Mouse (Mus musculus) MEL (cell line): ENCODE measurements around the gene Rpl26. TPM values are rescaled to one million over a fixed set of nuclear protein-coding genes. Genes with fewer than 3 reads are reported as not detected.
A peak's percentile ranks its signal among the peaks of the same experiment; 100 is the strongest.

Source experiments
- DNase-seq: peaks from one replicate; pipeline ENCODE4 v3.0.0; 2011; ENCODE audit warnings: low read depth, low spot score
- H3K27ac ChIP-seq: 2 replicates; pipeline ENCODE4 v1.5.1; 2012; ENCODE audit warnings: low read depth, mild to moderate bottlenecking, control low read depth, low read length, moderate library complexity; ENCODE audit not compliant: control insufficient read depth
- H3K27me3 ChIP-seq, 2 experiments: fragments of 150-350 bp in 1 of 2; sonication (generic) in 1 of 2; 2 replicates each; pipeline ENCODE4 v1.6.1; 2012; ENCODE audit warnings: low read length in 2 of 2, mild to moderate bottlenecking in 2 of 2, improper control_type of control experiment in 1 of 2, moderate library complexity in 1 of 2; ENCODE audit not compliant: insufficient read depth in 2 of 2, control insufficient read depth in 1 of 2
- H3K36me3 ChIP-seq, 2 experiments: 2 replicates each; pipeline ENCODE4 v1.6.1; 2012 to 2014; ENCODE audit warnings: low read length in 2 of 2, improper control_type of control experiment in 1 of 2, inconsistent platforms in 1 of 2, mild to moderate bottlenecking in 1 of 2; ENCODE audit not compliant: insufficient read depth in 2 of 2, control insufficient read depth in 1 of 2
- H3K4me1 ChIP-seq, 2 experiments: fragments of 150-350 bp in 1 of 2; sonication (generic) in 1 of 2; 2 replicates each; pipeline ENCODE4 v1.6.1; 2012; ENCODE audit warnings: low read length in 2 of 2, improper control_type of control experiment in 1 of 2, mild to moderate bottlenecking in 1 of 2; ENCODE audit not compliant: insufficient read depth in 2 of 2, control insufficient read depth in 1 of 2
- H3K4me3 ChIP-seq, 2 experiments: fragments of 150-350 bp in 1 of 2; sonication (generic) in 1 of 2; 2 replicates each; pipeline ENCODE4 v1.5.1; 2012; ENCODE audit warnings: low read depth in 2 of 2, low read length in 2 of 2, mild to moderate bottlenecking in 2 of 2, moderate library complexity in 2 of 2, control low read depth in 1 of 2, improper control_type of control experiment in 1 of 2; ENCODE audit not compliant: control insufficient read depth in 1 of 2, insufficient read depth in 1 of 2
- H3K79me2 ChIP-seq: 2 replicates; pipeline ENCODE4 v1.6.1; 2012; ENCODE audit warnings: mild to moderate bottlenecking, low read length, moderate library complexity; ENCODE audit not compliant: control insufficient read depth, poor library complexity, insufficient read depth
- H3K9ac ChIP-seq: 2 replicates; pipeline ENCODE4 v1.6.1; 2012; ENCODE audit warnings: low read depth, mild to moderate bottlenecking, control low read depth, low read length, moderate library complexity; ENCODE audit not compliant: control insufficient read depth, poor library complexity, severe bottlenecking
- H3K9me3 ChIP-seq: fragments of 150-350 bp; sonication (generic); replicated peaks from 2 replicates; pipeline ENCODE4 v1.6.1; 2012; ENCODE audit warnings: mild to moderate bottlenecking, low read length, improper control_type of control experiment, moderate library complexity; ENCODE audit not compliant: insufficient read depth
- BHLHE40 ChIP-seq: IDR thresholded peaks from 2 replicates; pipeline ENCODE4 v1.6.1; 2012; ENCODE audit warnings: low read depth, mild to moderate bottlenecking, inconsistent platforms, low read length, improper control_type of control experiment, borderline replicate concordance
- CHD1 ChIP-seq: IDR thresholded peaks from 2 replicates; pipeline ENCODE4 v1.6.1; 2012; ENCODE audit warnings: low read depth, mild to moderate bottlenecking, inconsistent platforms, low read length, improper control_type of control experiment
- CHD2 ChIP-seq: IDR thresholded peaks from 2 replicates; pipeline ENCODE4 v1.6.1; 2011; ENCODE audit warnings: low read length, improper control_type of control experiment
- CTCF ChIP-seq, 3 experiments: IDR thresholded peaks in 2 of 3; conservative IDR thresholded peaks in 1 of 3; 2 replicates each; pipeline ENCODE4 v1.5.1; 2011 to 2012; ENCODE audit warnings: low read length in 3 of 3, low read depth in 2 of 3, mild to moderate bottlenecking in 2 of 3, improper control_type of control experiment in 1 of 3, inconsistent platforms in 1 of 3, mixed read lengths in 1 of 3, moderate library complexity in 1 of 3; ENCODE audit not compliant: control insufficient read depth in 1 of 3, insufficient read depth in 1 of 3, poor library complexity in 1 of 3, severe bottlenecking in 1 of 3
- ELF1 ChIP-seq: IDR thresholded peaks from 2 replicates; pipeline ENCODE4 v1.6.1; 2014; ENCODE audit warnings: low read depth, mild to moderate bottlenecking, inconsistent platforms, low read length, improper control_type of control experiment, moderate library complexity
- EP300 ChIP-seq, 2 experiments: IDR thresholded peaks; 2 replicates each; pipeline ENCODE4 v1.6.1; 2011; ENCODE audit warnings: improper control_type of control experiment in 2 of 2, low read length in 2 of 2, low read depth in 1 of 2, mild to moderate bottlenecking in 1 of 2
- ETS1 ChIP-seq: IDR thresholded peaks from 2 replicates; pipeline ENCODE4 v1.6.1; 2012; ENCODE audit warnings: low read depth, mild to moderate bottlenecking, inconsistent platforms, low read length, improper control_type of control experiment, moderate library complexity
- GABPA ChIP-seq: IDR thresholded peaks from 2 replicates; pipeline ENCODE4 v1.6.1; 2012; ENCODE audit warnings: low read depth, mild to moderate bottlenecking, inconsistent platforms, low read length, improper control_type of control experiment, moderate library complexity
- GATA1 ChIP-seq: IDR thresholded peaks from 2 replicates; pipeline ENCODE4 v1.6.1; 2011; ENCODE audit warnings: low read depth, low read length, improper control_type of control experiment
- HCFC1 ChIP-seq: IDR thresholded peaks from 2 replicates; pipeline ENCODE4 v1.6.1; 2012; ENCODE audit warnings: low read depth, mild to moderate bottlenecking, inconsistent platforms, low read length, improper control_type of control experiment, moderate library complexity
- JUND ChIP-seq: IDR thresholded peaks from 2 replicates; pipeline ENCODE4 v1.6.1; 2011; ENCODE audit warnings: low read depth, mild to moderate bottlenecking, improper control_type of control experiment, low read length
- KAT2A ChIP-seq: conservative IDR thresholded peaks from 2 replicates; pipeline ENCODE4 v1.6.1; 2012; ENCODE audit warnings: low read depth, low read length, improper control_type of control experiment, inconsistent platforms
- MAFK ChIP-seq: IDR thresholded peaks from 2 replicates; pipeline ENCODE4 v1.6.1; 2011; ENCODE audit warnings: low read depth, mild to moderate bottlenecking, low read length, improper control_type of control experiment, borderline replicate concordance
- MAX ChIP-seq: IDR thresholded peaks from 2 replicates; pipeline ENCODE4 v1.6.1; 2011; ENCODE audit warnings: low read length, improper control_type of control experiment
- MEF2A ChIP-seq: IDR thresholded peaks from 2 replicates; pipeline ENCODE4 v1.6.1; 2014; ENCODE audit warnings: low read depth, mild to moderate bottlenecking, inconsistent platforms, low read length, improper control_type of control experiment; ENCODE audit not compliant: poor library complexity, insufficient replicate concordance, severe bottlenecking; ENCODE audit errors: extremely low read depth
- MXI1 ChIP-seq: IDR thresholded peaks from 2 replicates; pipeline ENCODE4 v1.6.1; 2011; ENCODE audit warnings: mild to moderate bottlenecking, low read depth, low read length, improper control_type of control experiment
- MYB ChIP-seq: IDR thresholded peaks from 2 replicates; pipeline ENCODE4 v1.6.1; 2011; ENCODE audit warnings: mild to moderate bottlenecking, low read depth, low read length, improper control_type of control experiment
- MYC ChIP-seq: IDR thresholded peaks from 2 replicates; pipeline ENCODE4 v1.6.1; 2011; ENCODE audit warnings: low read depth, mild to moderate bottlenecking, low read length, improper control_type of control experiment, moderate library complexity
- NELFE ChIP-seq: IDR thresholded peaks from 2 replicates; pipeline ENCODE4 v1.6.1; 2011; ENCODE audit warnings: low read depth, low read length, improper control_type of control experiment
- NRF1 ChIP-seq: IDR thresholded peaks from 2 replicates; pipeline ENCODE4 v1.6.1; 2014; ENCODE audit warnings: low read depth, mild to moderate bottlenecking, inconsistent platforms, low read length, improper control_type of control experiment, moderate library complexity; ENCODE audit not compliant: poor library complexity, insufficient read depth, severe bottlenecking
- POLR2AphosphoS2 ChIP-seq: IDR thresholded peaks from 2 replicates; pipeline ENCODE4 v1.6.1; 2011; ENCODE audit warnings: low read length, improper control_type of control experiment
- RCOR1 ChIP-seq: IDR thresholded peaks from 2 replicates; pipeline ENCODE4 v1.6.1; 2012; ENCODE audit warnings: low read depth, mild to moderate bottlenecking, inconsistent platforms, low read length, improper control_type of control experiment
- SIN3A ChIP-seq: IDR thresholded peaks from 2 replicates; pipeline ENCODE4 v1.6.1; 2012; ENCODE audit warnings: low read length, improper control_type of control experiment, inconsistent platforms
- SMC3 ChIP-seq: IDR thresholded peaks from 2 replicates; pipeline ENCODE4 v1.6.1; 2011; ENCODE audit warnings: low read depth, low read length, improper control_type of control experiment
- TBP ChIP-seq: IDR thresholded peaks from 2 replicates; pipeline ENCODE4 v1.8.0; 2011; ENCODE audit warnings: low read depth, low read length, improper control_type of control experiment
- TCF12 ChIP-seq: IDR thresholded peaks from 2 replicates; pipeline ENCODE4 v1.6.1; 2014; ENCODE audit warnings: low read depth, mild to moderate bottlenecking, inconsistent platforms, low read length, improper control_type of control experiment, moderate library complexity
- UBTF ChIP-seq: IDR thresholded peaks from 2 replicates; pipeline ENCODE4 v1.6.1; 2012; ENCODE audit warnings: low read depth, mild to moderate bottlenecking, inconsistent platforms, low read length, improper control_type of control experiment, moderate library complexity, borderline replicate concordance; ENCODE audit not compliant: insufficient read depth
- USF2 ChIP-seq, 2 experiments: IDR thresholded peaks; 2 replicates each; pipeline ENCODE4 v1.6.1; 2011 to 2012; ENCODE audit warnings: improper control_type of control experiment in 2 of 2, low read length in 2 of 2, borderline replicate concordance in 1 of 2, inconsistent platforms in 1 of 2, low read depth in 1 of 2, mild to moderate bottlenecking in 1 of 2; ENCODE audit not compliant: insufficient read depth in 1 of 2
- ZC3H11A ChIP-seq: IDR thresholded peaks from 2 replicates; pipeline ENCODE4 v1.6.1; 2012; ENCODE audit warnings: low read depth, mild to moderate bottlenecking, inconsistent platforms, low read length, improper control_type of control experiment
- ZMIZ1 ChIP-seq: IDR thresholded peaks from 2 replicates; pipeline ENCODE4 v1.6.1; 2012; ENCODE audit warnings: low read depth, mild to moderate bottlenecking, inconsistent platforms, low read length, improper control_type of control experiment, moderate library complexity
- ZNF384 ChIP-seq: IDR thresholded peaks from 2 replicates; pipeline ENCODE4 v1.6.1; 2012; ENCODE audit warnings: low read depth, mild to moderate bottlenecking, inconsistent platforms, low read length, improper control_type of control experiment
- polyA plus RNA-seq, 2 experiments: library from polyadenylated mRNA; stranded (reverse) in 1 of 2; unstranded in 1 of 2; fragments of >175 nt in 1 of 2; fragments of >200 nt in 1 of 2; gene quantifications; 2 replicates each; pipeline versions ENCODE4 v1.2.1 to v1.2.4; 2012; ENCODE audit warnings: low replicate concordance in 2 of 2, low read depth in 1 of 2; ENCODE audit not compliant: insufficient read length in 2 of 2, insufficient read depth in 1 of 2, missing spikeins in 1 of 2
- total RNA-seq: library from RNA; depleted of rRNA; stranded (reverse); fragments of 300-350 nt; gene quantifications from 2 replicates; pipeline ENCODE4 v1.2.3, GENCODE M21; 2012

The Rpl26 gene
- total and polyA plus RNA-seq, 3 experiments: 3,167 to 5,512 TPM; not detected in 1

DNA sequence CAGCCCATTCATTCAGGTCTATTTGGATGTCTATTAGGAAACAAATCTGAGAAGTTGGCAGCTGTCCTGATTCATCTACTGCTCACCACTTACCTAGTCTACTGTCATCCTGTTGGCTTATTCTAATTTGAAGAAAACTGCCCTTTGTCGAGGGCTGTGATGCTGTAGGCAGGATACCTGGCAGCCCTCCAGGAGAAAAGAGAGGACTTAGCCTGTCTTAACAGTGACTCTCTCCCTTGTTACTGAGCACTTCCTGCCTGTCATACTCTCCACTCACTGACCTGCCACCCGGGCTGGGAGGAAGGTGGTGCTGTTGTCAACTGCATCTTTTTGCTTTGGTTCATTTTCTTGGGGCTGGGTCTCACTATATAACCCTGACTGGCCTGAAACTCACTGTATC is 10.8 kb upstream of the Rpl26 start:
- H3K27ac ChIP-seq: no peak overlapping the region
- DNase-seq: no peak
- no peak overlapping the region for H3K4me3 ChIP-seq
- H3K9me3 ChIP-seq: no peaks in the 10 kb centered on the region
- H3K9ac ChIP-seq: no peak overlapping the region
- no peaks in the 10 kb centered on the region for H3K27me3 ChIP-seq
- no peaks in the 10 kb centered on the region for H3K79me2 ChIP-seq
- H3K4me1 ChIP-seq: peaks cover 2 to 33% of the 10 kb centered on the region in 2 experiments
- peaks cover 0 to 10% of the 10 kb centered on the region in 2 experiments; a peak in 2 of 4 replicates for H3K36me3 ChIP-seq
- no peak for TF ChIP-seq MYC
- TF ChIP-seq NRF1: no peak
- no peak for TF ChIP-seq GATA1
- no peak for TF ChIP-seq CTCF (IDR thresholded peaks at IDR 0.05 in 2 of 3, conservative IDR thresholded peaks at IDR 0.05 in 1 of 3; ENCODE audit: control insufficient read depth in 1 of 3, insufficient read depth in 1 of 3, low read depth in 2 of 3, low read length in 3 of 3, poor library complexity in 1 of 3, severe bottlenecking in 1 of 3)
- TF ChIP-seq TBP: no peak
- no peak for TF ChIP-seq SMC3
- TF ChIP-seq POLR2AphosphoS2: no peak
- no peak for TF ChIP-seq UBTF
- TF ChIP-seq CHD2: no peak
- no peak for TF ChIP-seq ZC3H11A
- no peak for TF ChIP-seq RCOR1
- TF ChIP-seq ZNF384: no peak
- no peak for TF ChIP-seq USF2 (IDR thresholded peaks at IDR 0.05; ENCODE audit: borderline replicate concordance in 1 of 2, insufficient read depth in 1 of 2, low read depth in 1 of 2, low read length in 2 of 2)
- no peak for TF ChIP-seq HCFC1
- TF ChIP-seq MXI1: no peak
- no peak for TF ChIP-seq TCF12
- TF ChIP-seq MYB: no peak
- no peak for TF ChIP-seq CHD1

DNA sequence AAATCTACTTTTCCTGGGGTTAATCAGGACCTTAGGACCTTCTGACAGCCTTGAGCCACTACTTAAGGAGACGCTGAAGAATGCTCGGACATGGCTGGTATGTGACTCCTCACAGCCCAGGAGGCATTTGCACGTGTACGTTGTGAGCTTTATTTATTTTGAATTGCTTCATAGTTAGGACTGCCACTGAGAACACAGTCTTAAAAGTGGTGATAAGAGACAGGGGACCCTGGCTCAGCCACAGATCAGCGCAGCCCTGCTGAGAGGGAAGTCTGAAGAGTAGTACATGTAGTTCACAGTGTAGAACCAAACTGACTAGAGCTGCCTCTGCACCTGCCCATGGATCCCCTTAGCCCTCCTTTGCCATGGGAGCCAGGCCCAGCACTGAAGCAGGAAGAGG is 9.6 kb upstream of the Rpl26 start:
- peaks cover 2 to 38% of the 10 kb centered on the region in 2 experiments for H3K4me1 ChIP-seq
- peak overlapping the region; percentile 15 for H3K27ac ChIP-seq
- peak overlapping the region; percentile 46 to 48; a peak in 3 of 4 replicates for H3K4me3 ChIP-seq
- H3K9me3 ChIP-seq: no peaks in the 10 kb centered on the region
- no peaks in the 10 kb centered on the region for H3K79me2 ChIP-seq
- H3K9ac ChIP-seq: peak overlapping the region; percentile 62
- H3K36me3 ChIP-seq: peaks cover 0 to 14% of the 10 kb centered on the region in 2 experiments; a peak in 2 of 4 replicates
- H3K27me3 ChIP-seq: no peaks in the 10 kb centered on the region
- DNase-seq: peak; percentile 83
- no peak for TF ChIP-seq MAFK
- TF ChIP-seq MXI1: peak; percentile 85
- peak; percentile 79 for TF ChIP-seq MAX
- no peak for TF ChIP-seq POLR2AphosphoS2
- no peak; a peak in 2 of 4 replicates for TF ChIP-seq EP300 (IDR thresholded peaks at IDR 0.05; ENCODE audit: low read depth in 1 of 2, low read length in 2 of 2)
- TF ChIP-seq MEF2A: no peak
- TF ChIP-seq ELF1: no peak
- TF ChIP-seq TBP: peak; percentile 51; the same call in 1 of the 2 replicates
- TF ChIP-seq NRF1: no peak
- no peak for TF ChIP-seq CHD2
- TF ChIP-seq ZMIZ1: no peak
- TF ChIP-seq BHLHE40: peak; percentile 57; the same call in 1 of the 2 replicates
- TF ChIP-seq UBTF: 0 out of 2 replicates have a peak, but pooled peaks have one; percentile 33
- TF ChIP-seq ETS1: peak; percentile 46; the same call in 1 of the 2 replicates
- TF ChIP-seq NELFE: no peak
- TF ChIP-seq JUND: no peak
- TF ChIP-seq GABPA: no peak
- TF ChIP-seq SIN3A: peak; percentile 70
- TF ChIP-seq KAT2A: no peak
- no peak for TF ChIP-seq MYB
